Mouse (Mus musculus) MEL (cell line): ENCODE data around the gene Npcd. TPM values are rescaled to one million over a fixed set of nuclear protein-coding genes. Genes with fewer than 3 reads are reported as not detected.

ENCODE experiments used
- DNase-seq: peaks from one replicate; pipeline ENCODE4 v3.0.0; 2011; ENCODE audit warnings: low read depth, low spot score
- H3K27ac ChIP-seq: 2 replicates; pipeline ENCODE4 v1.5.1; 2012; ENCODE audit warnings: low read depth, mild to moderate bottlenecking, control low read depth, low read length, moderate library complexity; ENCODE audit not compliant: control insufficient read depth
- H3K27me3 ChIP-seq, 2 experiments: fragments of 150-350 bp in 1 of 2; sonication (generic) in 1 of 2; 2 replicates each; pipeline ENCODE4 v1.6.1; 2012; ENCODE audit warnings: low read length in 2 of 2, mild to moderate bottlenecking in 2 of 2, improper control_type of control experiment in 1 of 2, moderate library complexity in 1 of 2; ENCODE audit not compliant: insufficient read depth in 2 of 2, control insufficient read depth in 1 of 2
- H3K36me3 ChIP-seq, 2 experiments: 2 replicates each; pipeline ENCODE4 v1.6.1; 2012 to 2014; ENCODE audit warnings: low read length in 2 of 2, improper control_type of control experiment in 1 of 2, inconsistent platforms in 1 of 2, mild to moderate bottlenecking in 1 of 2; ENCODE audit not compliant: insufficient read depth in 2 of 2, control insufficient read depth in 1 of 2
- H3K4me1 ChIP-seq, 2 experiments: fragments of 150-350 bp in 1 of 2; sonication (generic) in 1 of 2; 2 replicates each; pipeline ENCODE4 v1.6.1; 2012; ENCODE audit warnings: low read length in 2 of 2, improper control_type of control experiment in 1 of 2, mild to moderate bottlenecking in 1 of 2; ENCODE audit not compliant: insufficient read depth in 2 of 2, control insufficient read depth in 1 of 2
- H3K4me3 ChIP-seq, 2 experiments: fragments of 150-350 bp in 1 of 2; sonication (generic) in 1 of 2; 2 replicates each; pipeline ENCODE4 v1.5.1; 2012; ENCODE audit warnings: low read depth in 2 of 2, low read length in 2 of 2, mild to moderate bottlenecking in 2 of 2, moderate library complexity in 2 of 2, control low read depth in 1 of 2, improper control_type of control experiment in 1 of 2; ENCODE audit not compliant: control insufficient read depth in 1 of 2, insufficient read depth in 1 of 2
- H3K79me2 ChIP-seq: 2 replicates; pipeline ENCODE4 v1.6.1; 2012; ENCODE audit warnings: mild to moderate bottlenecking, low read length, moderate library complexity; ENCODE audit not compliant: control insufficient read depth, poor library complexity, insufficient read depth
- H3K9ac ChIP-seq: 2 replicates; pipeline ENCODE4 v1.6.1; 2012; ENCODE audit warnings: low read depth, mild to moderate bottlenecking, control low read depth, low read length, moderate library complexity; ENCODE audit not compliant: control insufficient read depth, poor library complexity, severe bottlenecking
- H3K9me3 ChIP-seq: fragments of 150-350 bp; sonication (generic); replicated peaks from 2 replicates; pipeline ENCODE4 v1.6.1; 2012; ENCODE audit warnings: mild to moderate bottlenecking, low read length, improper control_type of control experiment, moderate library complexity; ENCODE audit not compliant: insufficient read depth
- CHD2 ChIP-seq: IDR thresholded peaks from 2 replicates; pipeline ENCODE4 v1.6.1; 2011; ENCODE audit warnings: low read length, improper control_type of control experiment
- CTCF ChIP-seq, 3 experiments: IDR thresholded peaks in 2 of 3; conservative IDR thresholded peaks in 1 of 3; 2 replicates each; pipeline ENCODE4 v1.5.1; 2011 to 2012; ENCODE audit warnings: low read length in 3 of 3, low read depth in 2 of 3, mild to moderate bottlenecking in 2 of 3, improper control_type of control experiment in 1 of 3, inconsistent platforms in 1 of 3, mixed read lengths in 1 of 3, moderate library complexity in 1 of 3; ENCODE audit not compliant: control insufficient read depth in 1 of 3, insufficient read depth in 1 of 3, poor library complexity in 1 of 3, severe bottlenecking in 1 of 3
- E2F4 ChIP-seq: IDR thresholded peaks from 2 replicates; pipeline ENCODE4 v1.6.1; 2011; ENCODE audit warnings: low read depth, low read length, improper control_type of control experiment, borderline replicate concordance
- ETS1 ChIP-seq: IDR thresholded peaks from 2 replicates; pipeline ENCODE4 v1.6.1; 2012; ENCODE audit warnings: low read depth, mild to moderate bottlenecking, inconsistent platforms, low read length, improper control_type of control experiment, moderate library complexity
- HCFC1 ChIP-seq: IDR thresholded peaks from 2 replicates; pipeline ENCODE4 v1.6.1; 2012; ENCODE audit warnings: low read depth, mild to moderate bottlenecking, inconsistent platforms, low read length, improper control_type of control experiment, moderate library complexity
- JUND ChIP-seq: IDR thresholded peaks from 2 replicates; pipeline ENCODE4 v1.6.1; 2011; ENCODE audit warnings: low read depth, mild to moderate bottlenecking, improper control_type of control experiment, low read length
- KAT2A ChIP-seq: conservative IDR thresholded peaks from 2 replicates; pipeline ENCODE4 v1.6.1; 2012; ENCODE audit warnings: low read depth, low read length, improper control_type of control experiment, inconsistent platforms
- MAX ChIP-seq: IDR thresholded peaks from 2 replicates; pipeline ENCODE4 v1.6.1; 2011; ENCODE audit warnings: low read length, improper control_type of control experiment
- MXI1 ChIP-seq: IDR thresholded peaks from 2 replicates; pipeline ENCODE4 v1.6.1; 2011; ENCODE audit warnings: mild to moderate bottlenecking, low read depth, low read length, improper control_type of control experiment
- NRF1 ChIP-seq: IDR thresholded peaks from 2 replicates; pipeline ENCODE4 v1.6.1; 2014; ENCODE audit warnings: low read depth, mild to moderate bottlenecking, inconsistent platforms, low read length, improper control_type of control experiment, moderate library complexity; ENCODE audit not compliant: poor library complexity, insufficient read depth, severe bottlenecking
- POLR2A ChIP-seq, 2 experiments: IDR thresholded peaks; 2 replicates each; pipeline ENCODE4 v1.6.1; 2011 to 2012; ENCODE audit warnings: low read length in 2 of 2, mild to moderate bottlenecking in 2 of 2, control low read depth in 1 of 2, improper control_type of control experiment in 1 of 2, low read depth in 1 of 2, moderate library complexity in 1 of 2; ENCODE audit not compliant: control insufficient read depth in 1 of 2, insufficient read depth in 1 of 2, poor library complexity in 1 of 2
- POLR2AphosphoS2 ChIP-seq: IDR thresholded peaks from 2 replicates; pipeline ENCODE4 v1.6.1; 2011; ENCODE audit warnings: low read length, improper control_type of control experiment
- POLR2AphosphoS5 ChIP-seq: IDR thresholded peaks from 2 replicates; pipeline ENCODE4 v1.6.1; 2012; ENCODE audit warnings: low read depth, borderline replicate concordance, mild to moderate bottlenecking, inconsistent platforms, low read length, moderate library complexity, mixed read lengths
- RCOR1 ChIP-seq: IDR thresholded peaks from 2 replicates; pipeline ENCODE4 v1.6.1; 2012; ENCODE audit warnings: low read depth, mild to moderate bottlenecking, inconsistent platforms, low read length, improper control_type of control experiment
- SIN3A ChIP-seq: IDR thresholded peaks from 2 replicates; pipeline ENCODE4 v1.6.1; 2012; ENCODE audit warnings: low read length, improper control_type of control experiment, inconsistent platforms
- SMC3 ChIP-seq: IDR thresholded peaks from 2 replicates; pipeline ENCODE4 v1.6.1; 2011; ENCODE audit warnings: low read depth, low read length, improper control_type of control experiment
- TBP ChIP-seq: IDR thresholded peaks from 2 replicates; pipeline ENCODE4 v1.8.0; 2011; ENCODE audit warnings: low read depth, low read length, improper control_type of control experiment
- TCF12 ChIP-seq: IDR thresholded peaks from 2 replicates; pipeline ENCODE4 v1.6.1; 2014; ENCODE audit warnings: low read depth, mild to moderate bottlenecking, inconsistent platforms, low read length, improper control_type of control experiment, moderate library complexity
- USF1 ChIP-seq: IDR thresholded peaks from 2 replicates; pipeline ENCODE4 v1.6.1; 2014; ENCODE audit warnings: low read depth, mild to moderate bottlenecking, inconsistent platforms, low read length, improper control_type of control experiment, moderate library complexity
- ZC3H11A ChIP-seq: IDR thresholded peaks from 2 replicates; pipeline ENCODE4 v1.6.1; 2012; ENCODE audit warnings: low read depth, mild to moderate bottlenecking, inconsistent platforms, low read length, improper control_type of control experiment
- ZMIZ1 ChIP-seq: IDR thresholded peaks from 2 replicates; pipeline ENCODE4 v1.6.1; 2012; ENCODE audit warnings: low read depth, mild to moderate bottlenecking, inconsistent platforms, low read length, improper control_type of control experiment, moderate library complexity
- polyA plus RNA-seq, 2 experiments: library from polyadenylated mRNA; stranded (reverse) in 1 of 2; unstranded in 1 of 2; fragments of >175 nt in 1 of 2; fragments of >200 nt in 1 of 2; gene quantifications; 2 replicates each; pipeline versions ENCODE4 v1.2.1 to v1.2.4; 2012; ENCODE audit warnings: low replicate concordance in 2 of 2, low read depth in 1 of 2; ENCODE audit not compliant: insufficient read length in 2 of 2, insufficient read depth in 1 of 2, missing spikeins in 1 of 2
- total RNA-seq: library from RNA; depleted of rRNA; stranded (reverse); fragments of 300-350 nt; gene quantifications from 2 replicates; pipeline ENCODE4 v1.2.3, GENCODE M21; 2012

The Npcd gene
- total and polyA plus RNA-seq, 3 experiments = not detected

DNA sequence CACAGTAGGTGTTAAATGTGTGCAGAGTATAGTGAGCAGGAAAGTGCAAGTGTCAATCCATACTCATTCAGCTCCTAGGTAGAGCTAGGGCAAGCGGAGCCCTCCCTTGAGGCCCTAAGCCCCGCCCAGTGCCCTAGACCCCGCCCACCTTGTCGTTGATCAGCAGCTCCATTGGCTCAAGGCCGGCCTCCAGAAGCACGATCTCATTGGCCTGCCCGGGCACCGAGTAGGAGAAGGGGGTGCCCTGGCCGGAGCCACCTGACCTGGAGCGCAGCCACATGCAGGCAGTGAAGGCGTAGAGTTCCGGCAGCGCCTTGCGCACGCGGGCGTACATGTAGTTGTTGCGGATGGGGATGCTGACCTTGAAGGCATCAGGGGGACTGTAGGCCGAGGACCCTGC, 41.6 kb downstream of the Npcd start:
- Histone ChIP-seq H3K27me3 (peaks cover 0 to 3% of the 10 kb centered on the region in 2 experiments; a peak in 2 of 4 replicates), H3K9ac (no peak overlapping the region), H3K9me3 (no peaks in the 10 kb centered on the region), H3K79me2 (no peaks in the 10 kb centered on the region), H3K4me1 (no peaks in the 10 kb centered on the region), H3K4me3 (no peak overlapping the region), H3K36me3 (no peaks in the 10 kb centered on the region), H3K27ac (no peak overlapping the region)
- TF ChIP-seq TCF12 (no peak), HCFC1 (no peak), JUND (no peak), MAX (no peak), TBP (no peak), POLR2AphosphoS2 (no peak), NRF1 (no peak), KAT2A (no peak), SMC3 (no peak), POLR2AphosphoS5 (no peak), POLR2A (IDR thresholded peaks at IDR 0.05; ENCODE audit: control insufficient read depth in 1 of 2, insufficient read depth in 1 of 2, low read depth in 1 of 2, low read length in 2 of 2, poor library complexity in 1 of 2) (no peak), ZMIZ1 (no peak), RCOR1 (no peak), ZC3H11A (no peak), CHD2 (no peak), USF1 (no peak), E2F4 (no peak), CTCF (IDR thresholded peaks at IDR 0.05 in 2 of 3, conservative IDR thresholded peaks at IDR 0.05 in 1 of 3; ENCODE audit: control insufficient read depth in 1 of 3, insufficient read depth in 1 of 3, low read depth in 2 of 3, low read length in 3 of 3, poor library complexity in 1 of 3, severe bottlenecking in 1 of 3) (no peak)
- DNase-seq = no peak

DNA sequence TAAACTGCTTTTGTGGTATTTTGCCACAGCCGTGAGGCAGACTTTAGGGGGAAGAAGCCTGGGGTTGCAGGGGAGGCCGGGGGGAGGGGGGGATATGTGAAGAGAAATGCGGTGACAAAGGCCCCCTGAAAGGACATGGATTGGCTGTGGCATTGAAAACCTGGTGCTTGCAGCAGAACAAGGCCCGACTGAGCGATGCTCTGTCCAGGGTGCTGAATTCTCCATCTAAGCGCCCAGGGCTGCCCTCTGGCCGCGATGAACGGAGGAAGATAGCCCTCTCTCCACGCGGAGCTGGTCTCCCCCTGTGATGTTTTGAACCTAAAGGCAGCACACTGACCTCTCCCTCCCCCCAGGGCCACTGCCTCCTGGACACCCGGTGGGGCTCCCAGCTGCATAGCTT, 42.5 kb downstream of the Npcd start:
- TF ChIP-seq SMC3 (0 out of 2 replicates have a peak, but pooled peaks have one; percentile 10), TBP (no peak), SIN3A (peak; percentile 57), MXI1 (peak; percentile 63; the same call in 1 of the 2 replicates), ETS1 (no peak), POLR2AphosphoS2 (no peak), HCFC1 (no peak)
- Histone ChIP-seq H3K79me2 (no peaks in the 10 kb centered on the region), H3K27me3 (peaks cover 0 to 12% of the 10 kb centered on the region in 2 experiments; a peak in 3 of 4 replicates)

More for the DNA sequence above, 42.5 kb downstream of the Npcd start:
- no peaks in the 10 kb centered on the region for H3K9me3 ChIP-seq
- H3K9ac ChIP-seq = no peak overlapping the region
- H3K27ac ChIP-seq = no peak overlapping the region
- DNase-seq = peak; percentile 76
- H3K36me3 ChIP-seq = no peaks in the 10 kb centered on the region
- no peak overlapping the region for H3K4me3 ChIP-seq
- no peaks in the 10 kb centered on the region for H3K4me1 ChIP-seq
